10 mouse cellular contexts compared by ENCODE assay signal in genomic region chr9:67077658-67078319, GRCm38 (mm10). TPM values are rescaled to one million over a fixed set of nuclear protein-coding genes. Genes with fewer than 3 reads are reported as not detected.
DNase-seq lines count a peak whose midpoint lies in the region; ATAC-seq and TF ChIP-seq lines count a peak whose summit lies in the region.
"Had no signal": no experiment of that assay in that cellular context is flagged by ENCODE, and none has a peak within 500 bp of the region (broad histone marks: within the 10 kb centered on the region; RNA-seq: fewer than 3 reads in every experiment).

No protein-coding gene starts in this region.

- WGBS in forebrain, embryonic 11.5 days = 29% methylated on average over 8 of the region's 8 CpGs
- 28% methylated on average over 8 of the region's 8 CpGs for WGBS in forebrain, embryonic 14.5 days
- 19% methylated on average over 8 of the region's 8 CpGs for WGBS in intestine, postnatal 0 days
- WGBS in liver, embryonic 13.5 days (ENCODE audit: insufficient replicate concordance) = 11% methylated on average over 8 of the region's 8 CpGs

- H3K4me1 ChIP-seq in forebrain, embryonic 11.5 days (replicated peaks; ENCODE audit: control insufficient read depth, insufficient read depth, low read length) = peaks cover 2% of the 10 kb centered on the region; the same call in 1 of the 2 replicates
- no peaks in the 10 kb centered on the region for H3K4me1 ChIP-seq in forebrain, embryonic 14.5 days (ENCODE audit: control insufficient read depth, insufficient read depth, low read length)
- H3K4me1 ChIP-seq in bone marrow macrophage, adult 2 months (ENCODE audit: control insufficient read depth, insufficient read depth, low read length) = peaks cover 12% of the 10 kb centered on the region
- H3K4me1 ChIP-seq in intestine, postnatal 0 days (replicated peaks; ENCODE audit: control insufficient read depth, insufficient read depth, low read length) = no peaks in the 10 kb centered on the region
- peaks cover 30% of the 10 kb centered on the region for H3K4me1 ChIP-seq in liver, embryonic 13.5 days (replicated peaks)

- 0 out of 2 replicates have a peak, but pooled peaks have one; percentile 10 for TF ChIP-seq CTCF in bone marrow macrophage, adult 2 months (IDR thresholded peaks at IDR 0.05; ENCODE audit: low read depth, low read length)
- peak; percentile 29; the same call in 1 of the 2 replicates for TF ChIP-seq CTCF in intestine, postnatal 0 days (IDR thresholded peaks at IDR 0.05; ENCODE audit: low read depth)

- no peak for TF ChIP-seq POLR2A in bone marrow macrophage, adult 2 months (IDR thresholded peaks at IDR 0.05; ENCODE audit: borderline replicate concordance, low read depth, low read length)

- ATAC-seq in forebrain, embryonic 11.5 days (replicated peaks; ENCODE audit: low FRiP score) = no peak
- ATAC-seq in forebrain, embryonic 14.5 days = no peak
- ATAC-seq in intestine, postnatal 0 days = peak; percentile 70
- ATAC-seq in liver, embryonic 13.5 days (ENCODE audit: low read depth) = peak; percentile 93

- no peak overlapping the region for H3K4me3 ChIP-seq in forebrain, embryonic 11.5 days (ENCODE audit: low read depth, low read length)
- no peak overlapping the region for H3K4me3 ChIP-seq in forebrain, embryonic 14.5 days (ENCODE audit: low read depth, low read length)
- no peak overlapping the region for H3K4me3 ChIP-seq in bone marrow macrophage, adult 2 months (ENCODE audit: insufficient read depth, low read length)
- H3K4me3 ChIP-seq in intestine, postnatal 0 days (ENCODE audit: low read depth, low read length) = no peak overlapping the region
- H3K4me3 ChIP-seq in liver, embryonic 13.5 days (replicated peaks) = no peak overlapping the region
- H3K4me3 ChIP-seq: megakaryocyte, embryonic 14.5 days had no signal

- H3K36me3 ChIP-seq in forebrain, embryonic 11.5 days (ENCODE audit: control insufficient read depth, insufficient read depth, low read length) = no peaks in the 10 kb centered on the region
- no peaks in the 10 kb centered on the region for H3K36me3 ChIP-seq in forebrain, embryonic 14.5 days (ENCODE audit: control insufficient read depth, insufficient read depth, low read length)
- H3K36me3 ChIP-seq in intestine, postnatal 0 days (ENCODE audit: control insufficient read depth, insufficient read depth) = no peaks in the 10 kb centered on the region
- H3K36me3 ChIP-seq in liver, embryonic 13.5 days = no peaks in the 10 kb centered on the region

- no peaks in the 10 kb centered on the region for H3K9me3 ChIP-seq in forebrain, embryonic 11.5 days (ENCODE audit: control insufficient read depth, low read length)
- H3K9me3 ChIP-seq in forebrain, embryonic 14.5 days (replicated peaks; ENCODE audit: control insufficient read depth, low read length) = no peaks in the 10 kb centered on the region
- H3K9me3 ChIP-seq in intestine, postnatal 0 days (ENCODE audit: control insufficient read depth) = no peaks in the 10 kb centered on the region
- H3K9me3 ChIP-seq in liver, embryonic 13.5 days (replicated peaks) = no peaks in the 10 kb centered on the region
- H3K9me3 ChIP-seq: megakaryocyte, embryonic 14.5 days had no signal

- H3K27me3 ChIP-seq in forebrain, embryonic 11.5 days (ENCODE audit: control insufficient read depth, insufficient read depth, low read length) = no peaks in the 10 kb centered on the region
- H3K27me3 ChIP-seq in forebrain, embryonic 14.5 days (replicated peaks; ENCODE audit: control insufficient read depth, insufficient read depth, low read length) = no peaks in the 10 kb centered on the region
- H3K27me3 ChIP-seq in intestine, postnatal 0 days (replicated peaks; ENCODE audit: control insufficient read depth, insufficient read depth, low read length) = no peaks in the 10 kb centered on the region
- H3K27me3 ChIP-seq in liver, embryonic 13.5 days = no peaks in the 10 kb centered on the region

- H3K4me2 ChIP-seq in forebrain, embryonic 11.5 days (ENCODE audit: low read depth, low read length, severe bottlenecking) = no peak overlapping the region
- no peak overlapping the region for H3K4me2 ChIP-seq in forebrain, embryonic 14.5 days (ENCODE audit: low read length)
- H3K4me2 ChIP-seq in intestine, postnatal 0 days (replicated peaks; ENCODE audit: low read depth) = no peak overlapping the region
- peak overlapping the region; percentile 30 for H3K4me2 ChIP-seq in liver, embryonic 13.5 days

- H3K9ac ChIP-seq in forebrain, embryonic 11.5 days (ENCODE audit: low read length) = no peak overlapping the region
- H3K9ac ChIP-seq in forebrain, embryonic 14.5 days (ENCODE audit: low read length) = no peak overlapping the region
- no peak overlapping the region for H3K9ac ChIP-seq in intestine, postnatal 0 days (ENCODE audit: low read depth, low read length)
- 0 out of 2 replicates have a peak overlapping the region, but pooled peaks have one; percentile 44 for H3K9ac ChIP-seq in liver, embryonic 13.5 days

- H3K27ac ChIP-seq in forebrain, embryonic 11.5 days (ENCODE audit: low read depth, low read length) = no peak overlapping the region
- no peak overlapping the region for H3K27ac ChIP-seq in forebrain, embryonic 14.5 days (ENCODE audit: low read depth, low read length)
- H3K27ac ChIP-seq in bone marrow macrophage, adult 2 months (ENCODE audit: insufficient read depth, low read depth, low read length) = no peak overlapping the region
- H3K27ac ChIP-seq in intestine, postnatal 0 days (ENCODE audit: low read depth, low read length) = peak overlapping the region; percentile 5; the same call in 1 of the 2 replicates
- H3K27ac ChIP-seq in liver, embryonic 13.5 days = no peak overlapping the region

- DNase-seq in forebrain, embryonic 11.5 days (ENCODE audit: low spot score) = peak; percentile 44
- DNase-seq in forebrain, embryonic 14.5 days (ENCODE audit: low spot score) = no peak
- peak; percentile 46 for DNase-seq in liver, embryonic 13.5 days
- DNase-seq in spleen, postnatal 10 days (ENCODE audit: low spot score in 2 of 2) = no peak
- DNase-seq in adrenal gland, postnatal 25 days = no peak
- no peak for DNase-seq in thymus, adult 18-20 months
- DNase-seq: B cell, adult 2 months had no signal

RNA-seq across cellular contexts. Expression of gene Tpm1, which starts 28.6 kb away (rescaled TPM):
- polyA plus RNA-seq in forebrain, embryonic 11.5 days (2014; fragmentation: Nextera tagmentation; extraction: Ambion mirVana) = 320 TPM in 2 replicates
- polyA plus RNA-seq in forebrain, embryonic 14.5 days (2014; fragmentation: Nextera tagmentation; extraction: Ambion mirVana) = 104 and 126 TPM in 2 replicates
- polyA plus RNA-seq in bone marrow macrophage, adult 2 months (2012; ENCODE audit: insufficient read depth, insufficient read length, missing spikeins) = 103 and 104 TPM in 2 replicates
- 1,318 and 1,424 TPM in 2 replicates for polyA plus RNA-seq in intestine, postnatal 0 days (2015; fragmentation: Nextera tagmentation; extraction: Ambion mirVana)
- 168 and 198 TPM in 2 replicates for polyA plus RNA-seq in liver, embryonic 13.5 days (2015; fragmentation: Nextera tagmentation; extraction: Ambion mirVana)
- 166 and 180 TPM in 2 replicates for total RNA-seq in adrenal gland, postnatal 25 days (2021)

Comparison
In these comparisons a context has a peak if more than half of its experiments do, and no peak if none do; other contexts are left out.
1. DNase-seq: peak in forebrain, embryonic 11.5 days (single experiment) and liver, embryonic 13.5 days (single experiment); none in forebrain, embryonic 14.5 days (single experiment), spleen, postnatal 10 days (0 of 2), adrenal gland, postnatal 25 days (single experiment) and thymus, adult 18-20 months (0 of 2).
2. ATAC-seq: peak in intestine, postnatal 0 days (single experiment) and liver, embryonic 13.5 days (single experiment); none in forebrain, embryonic 11.5 days (single experiment) and forebrain, embryonic 14.5 days (single experiment).